Mouse (Mus musculus): Measurements from ENCODE around the gene Tmem242. TPM values are rescaled to one million over a fixed set of nuclear protein-coding genes. Genes with fewer than 3 reads are reported as not detected.

Tmem242 gene
- total RNA-seq, 2 experiments from 2014 or later, result 134 to 164 TPM

- Histone ChIP-seq H3K27ac (no peak overlapping the region), H3K4me3 (no peak overlapping the region)
- intact Hi-C loops (cut with DNase I), result no loop called here
- no peak for TF ChIP-seq CTCF (IDR thresholded peaks at IDR 0.05)
- DNase-seq, result no peak
These were observed 27.8 kb downstream of the Tmem242 start for GRCm38 (mm10) chr17:5412301-5412700.

- no peak overlapping the region for H3K27ac ChIP-seq
- no peak for TF ChIP-seq CTCF (IDR thresholded peaks at IDR 0.05)
- DNase-seq, result no peak
- intact Hi-C loops (cut with DNase I), result no loop called here
- H3K4me3 ChIP-seq, result no peak overlapping the region
These were observed 28.9 kb downstream of the Tmem242 start for GRCm38 (mm10) chr17:5411205-5411604.

- intact Hi-C loops (cut with DNase I), result no loop called here
- no peak overlapping the region for H3K27ac ChIP-seq
- TF ChIP-seq CTCF (IDR thresholded peaks at IDR 0.05), result no peak
- H3K4me3 ChIP-seq, result no peak overlapping the region
- DNase-seq, result no peak
These were observed 29.7 kb downstream of the Tmem242 start for GRCm38 (mm10) chr17:5410336-5410735.

GRCm38 (mm10) chr17:5407030-5407429 lies 33.0 kb downstream of the Tmem242 start:
- TF ChIP-seq CTCF (IDR thresholded peaks at IDR 0.05), result no peak
- Histone ChIP-seq H3K4me3 (no peak overlapping the region), H3K27ac (no peak overlapping the region)
- DNase-seq, result no peak
- intact Hi-C loops (cut with DNase I), result no loop called here

GRCm38 (mm10) chr17:5406566-5406965 lies 33.5 kb downstream of the Tmem242 start:
- intact Hi-C loops (cut with DNase I), result no loop called here
- no peak overlapping the region for H3K27ac ChIP-seq
- no peak for DNase-seq
- H3K4me3 ChIP-seq, result no peak overlapping the region
- TF ChIP-seq CTCF (IDR thresholded peaks at IDR 0.05), result no peak

GRCm38 (mm10) chr17:5403885-5404284 lies 36.2 kb downstream of the Tmem242 start:
- H3K27ac ChIP-seq, result no peak overlapping the region
- no peak for TF ChIP-seq CTCF (IDR thresholded peaks at IDR 0.05)
- no peak overlapping the region for H3K4me3 ChIP-seq
- intact Hi-C loops (cut with DNase I), result no loop called here
- DNase-seq, result no peak

- DNase-seq, result peak; percentile 87
- H3K27ac ChIP-seq, result peak overlapping the region; percentile 13; the same call in 1 of the 2 replicates
- intact Hi-C loops (cut with DNase I), result no loop called here
- peak; percentile 84 for TF ChIP-seq CTCF (IDR thresholded peaks at IDR 0.05)
- peak overlapping the region; percentile 33; the same call in 1 of the 2 replicates for H3K4me3 ChIP-seq
These were observed 37.4 kb downstream of the Tmem242 start for GRCm38 (mm10) chr17:5402624-5403023.

- intact Hi-C loops (cut with DNase I), result no loop called here
These were observed 38.0 kb downstream of the Tmem242 start for GRCm38 (mm10) chr17:5402069-5402468.

GRCm38 (mm10) chr17:5401288-5401687 lies 38.8 kb downstream of the Tmem242 start:
- no peak overlapping the region for H3K27ac ChIP-seq
- intact Hi-C loops (cut with DNase I), result no loop called here
- no peak for TF ChIP-seq CTCF (IDR thresholded peaks at IDR 0.05)
- DNase-seq, result no peak
- no peak overlapping the region for H3K4me3 ChIP-seq

More at GRCm38 (mm10) chr17:5402069-5402468, 38.0 kb downstream of the Tmem242 start:
- Histone ChIP-seq H3K4me3 (peak overlapping the region; percentile 33; the same call in 1 of the 2 replicates), H3K27ac (no peak overlapping the region)
- peak; percentile 87 for TF ChIP-seq CTCF (IDR thresholded peaks at IDR 0.05)
- DNase-seq, result peak; percentile 77

- DNase-seq, result no peak
- H3K27ac ChIP-seq, result no peak overlapping the region
- intact Hi-C loops (cut with DNase I), result no loop called here
- H3K4me3 ChIP-seq, result no peak overlapping the region
- no peak for TF ChIP-seq CTCF (IDR thresholded peaks at IDR 0.05)
These were observed 39.5 kb downstream of the Tmem242 start for GRCm38 (mm10) chr17:5400435-5401090.

- no peak overlapping the region for H3K4me3 ChIP-seq
- peak; percentile 89 for DNase-seq
- TF ChIP-seq CTCF (IDR thresholded peaks at IDR 0.05), result peak; percentile 98
- 0 out of 2 replicates have a peak overlapping the region, but pooled peaks have one; percentile 16 for H3K27ac ChIP-seq
- intact Hi-C loops (cut with DNase I), result loop anchor here (2.0 to 5.0 kb wide), 5 partner anchors 65 to 1825 kb away; no protein-coding TSS in a partner anchor
These were observed 42.7 kb downstream of the Tmem242 start for GRCm38 (mm10) chr17:5397148-5398007.

GRCm38 (mm10) chr17:5396213-5396612 lies 43.8 kb downstream of the Tmem242 start:
- no peak for TF ChIP-seq CTCF (IDR thresholded peaks at IDR 0.05)
- no peak for DNase-seq
- H3K4me3 ChIP-seq, result no peak overlapping the region
- intact Hi-C loops (cut with DNase I), result loop anchor here (2.0 to 5.0 kb wide), 5 partner anchors 64 to 1824 kb away; no protein-coding TSS in a partner anchor
- H3K27ac ChIP-seq, result no peak overlapping the region

Data from gastrocnemius, adult 2 months (tissue).